ENCODE assay signal across 14 mouse cellular contexts in the genomic region with DNA sequence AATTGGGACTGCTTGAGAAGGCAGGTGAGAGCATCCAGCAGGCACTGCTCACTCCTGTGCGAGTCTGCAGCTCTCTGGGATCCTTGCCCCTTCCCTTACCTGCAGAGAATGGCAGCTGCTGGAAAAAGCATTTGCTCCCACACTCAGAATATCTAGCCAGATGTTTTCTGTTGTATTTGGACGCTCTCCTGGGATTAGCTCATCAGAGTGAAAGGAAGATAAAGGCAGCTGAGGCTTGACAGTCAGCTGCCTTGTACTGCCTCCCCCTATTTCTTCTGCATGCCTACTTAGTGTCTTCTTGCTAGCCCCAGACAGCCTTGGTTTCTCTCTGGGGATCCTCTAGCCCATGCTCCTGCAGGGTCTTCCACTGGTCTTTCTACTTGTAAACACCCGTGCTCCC. TPM values are rescaled to one million over a fixed set of nuclear protein-coding genes. Genes with fewer than 3 reads are reported as not detected.
DNase-seq lines count a peak whose midpoint lies in the region; ATAC-seq and TF ChIP-seq lines count a peak whose summit lies in the region.
"Had no signal": no experiment of that assay in that cellular context is flagged by ENCODE, and none has a peak within 500 bp of the region (broad histone marks: within the 10 kb centered on the region; RNA-seq: fewer than 3 reads in every experiment).

No protein-coding gene starts in this region.

- no peaks in the 10 kb centered on the region for H3K36me3 ChIP-seq in midbrain, embryonic 13.5 days
- H3K36me3 ChIP-seq in midbrain, embryonic 16.5 days (ENCODE audit: control insufficient read depth, insufficient read depth, low read length) = no peaks in the 10 kb centered on the region
- no peaks in the 10 kb centered on the region for H3K36me3 ChIP-seq in heart, adult 2 months (ENCODE audit: control insufficient read depth, insufficient read depth, low read length)
- no peaks in the 10 kb centered on the region for H3K36me3 ChIP-seq in heart, postnatal 0 days (replicated peaks; ENCODE audit: control insufficient read depth, insufficient read depth, low read length)
- H3K36me3 ChIP-seq in neural tube, embryonic 15.5 days = no peaks in the 10 kb centered on the region
- H3K36me3 ChIP-seq: liver, embryonic 15.5 days had no signal

- H3K9me3 ChIP-seq in midbrain, embryonic 13.5 days = no peaks in the 10 kb centered on the region
- H3K9me3 ChIP-seq in midbrain, embryonic 16.5 days (replicated peaks; ENCODE audit: control insufficient read depth, low read length, poor library complexity, severe bottlenecking) = no peaks in the 10 kb centered on the region
- H3K9me3 ChIP-seq in heart, postnatal 0 days (replicated peaks; ENCODE audit: control insufficient read depth, low read length) = no peaks in the 10 kb centered on the region
- H3K9me3 ChIP-seq in neural tube, embryonic 15.5 days (replicated peaks) = no peaks in the 10 kb centered on the region
- H3K9me3 ChIP-seq: liver, embryonic 15.5 days had no signal

- 0 out of 2 replicates have a peak overlapping the region, but pooled peaks have one; percentile 41 for H3K9ac ChIP-seq in midbrain, embryonic 13.5 days (replicated peaks)
- H3K9ac ChIP-seq in midbrain, embryonic 16.5 days (ENCODE audit: low read depth, low read length) = no peak overlapping the region
- H3K9ac ChIP-seq in heart, adult 2 months (ENCODE audit: low read depth, low read length) = no peak overlapping the region
- no peak overlapping the region for H3K9ac ChIP-seq in heart, postnatal 0 days (replicated peaks; ENCODE audit: low read depth, low read length)
- H3K9ac ChIP-seq in neural tube, embryonic 15.5 days (replicated peaks) = no peak overlapping the region
- H3K9ac ChIP-seq: liver, embryonic 15.5 days had no signal

- no peak for TF ChIP-seq POLR2A in heart, adult 2 months (IDR thresholded peaks at IDR 0.05; ENCODE audit: insufficient read depth, low read depth, low read length)

- TF ChIP-seq CTCF in heart, adult 2 months (IDR thresholded peaks at IDR 0.05) = no peak
- TF ChIP-seq CTCF in heart, postnatal 0 days (IDR thresholded peaks at IDR 0.05; ENCODE audit: low read depth) = no peak

- H3K79me2 ChIP-seq in heart, adult 2 months (replicated peaks; ENCODE audit: control insufficient read depth, insufficient read depth, low read length) = no peaks in the 10 kb centered on the region

- no peak overlapping the region for H3K4me3 ChIP-seq in midbrain, embryonic 13.5 days (replicated peaks)
- no peak overlapping the region for H3K4me3 ChIP-seq in midbrain, embryonic 16.5 days (ENCODE audit: low read depth, low read length)
- no peak overlapping the region for H3K4me3 ChIP-seq in heart, adult 2 months
- H3K4me3 ChIP-seq in heart, postnatal 0 days (ENCODE audit: low read depth, low read length) = no peak overlapping the region
- no peak overlapping the region for H3K4me3 ChIP-seq in neural tube, embryonic 15.5 days (replicated peaks)
- H3K4me3 ChIP-seq: liver, embryonic 15.5 days had no signal

- H3K4me2 ChIP-seq in midbrain, embryonic 13.5 days (replicated peaks) = no peak overlapping the region
- H3K4me2 ChIP-seq in midbrain, embryonic 16.5 days (ENCODE audit: low read length) = no peak overlapping the region
- 0 out of 2 replicates have a peak overlapping the region, but pooled peaks have one; percentile 0 for H3K4me2 ChIP-seq in heart, postnatal 0 days (ENCODE audit: low read depth, low read length)
- H3K4me2 ChIP-seq in neural tube, embryonic 15.5 days = no peak overlapping the region
- H3K4me2 ChIP-seq: liver, embryonic 15.5 days had no signal

- H3K27me3 ChIP-seq in midbrain, embryonic 13.5 days = no peaks in the 10 kb centered on the region
- no peaks in the 10 kb centered on the region for H3K27me3 ChIP-seq in midbrain, embryonic 16.5 days (ENCODE audit: control insufficient read depth, insufficient read depth, low read depth, low read length)
- no peaks in the 10 kb centered on the region for H3K27me3 ChIP-seq in heart, adult 2 months (ENCODE audit: control insufficient read depth, insufficient read depth, low read length)
- H3K27me3 ChIP-seq in heart, postnatal 0 days (ENCODE audit: control insufficient read depth, insufficient read depth, low read length) = peaks cover 17% of the 10 kb centered on the region
- no peaks in the 10 kb centered on the region for H3K27me3 ChIP-seq in neural tube, embryonic 15.5 days (replicated peaks)
- H3K27me3 ChIP-seq: liver, embryonic 15.5 days had no signal

- TF ChIP-seq EP300 in heart, adult 2 months (IDR thresholded peaks at IDR 0.05; ENCODE audit: insufficient read depth, low read depth, low read length) = no peak
- no peak for TF ChIP-seq EP300 in heart, postnatal 0 days (IDR thresholded peaks at IDR 0.05; ENCODE audit: low read depth)

- peak; percentile 36 to 45 for DNase-seq in heart, adult 2 months
- DNase-seq in heart, postnatal 0 days (ENCODE audit: low spot score) = no peak
- no peak for DNase-seq in spleen, adult 12 weeks (ENCODE audit: low spot score)
- no peak for DNase-seq in cerebellum, postnatal 4 days (ENCODE audit: low spot score in 2 of 2)
- DNase-seq: layer of hippocampus, adult 9-11 months; lung, postnatal 4 days had no signal

- H3K27ac ChIP-seq in midbrain, embryonic 13.5 days = peak overlapping the region; percentile 39
- no peak overlapping the region for H3K27ac ChIP-seq in midbrain, embryonic 16.5 days (ENCODE audit: low read length)
- H3K27ac ChIP-seq in heart, adult 2 months = peak overlapping the region; percentile 56
- no peak overlapping the region for H3K27ac ChIP-seq in heart, postnatal 0 days (ENCODE audit: low read depth)
- H3K27ac ChIP-seq in neural tube, embryonic 15.5 days (replicated peaks) = peak overlapping the region; percentile 54; the same call in 1 of the 2 replicates
- H3K27ac ChIP-seq: liver, embryonic 15.5 days had no signal

- no peak for ATAC-seq in midbrain, embryonic 13.5 days
- no peak for ATAC-seq in midbrain, embryonic 16.5 days
- ATAC-seq in heart, postnatal 0 days (ENCODE audit: insufficient read depth, low read depth) = no peak
- 0 out of 2 replicates have a peak, but pooled peaks have one; percentile 36 for ATAC-seq in neural tube, embryonic 15.5 days (ENCODE audit: low FRiP score)
- ATAC-seq: inflammation-experienced regulatory T-cells, adult 6 months had no signal

- WGBS in midbrain, embryonic 13.5 days = 69% methylated on average over 3 of the region's 3 CpGs
- WGBS in midbrain, embryonic 16.5 days = 69% methylated on average over 3 of the region's 3 CpGs
- WGBS in heart, adult 2 months = 16% methylated on average over 3 of the region's 3 CpGs
- WGBS in heart, postnatal 0 days = 16% methylated on average over 3 of the region's 3 CpGs
- 63% methylated on average over 3 of the region's 3 CpGs for WGBS in neural tube, embryonic 15.5 days

- H3K4me1 ChIP-seq in midbrain, embryonic 13.5 days (replicated peaks) = peaks cover 44% of the 10 kb centered on the region
- H3K4me1 ChIP-seq in midbrain, embryonic 16.5 days (ENCODE audit: control insufficient read depth, insufficient read depth, low read length) = peaks cover 21% of the 10 kb centered on the region
- H3K4me1 ChIP-seq in heart, adult 2 months (ENCODE audit: control insufficient read depth, insufficient read depth, low read length) = peaks cover 7% of the 10 kb centered on the region
- peaks cover 13% of the 10 kb centered on the region for H3K4me1 ChIP-seq in heart, postnatal 0 days (ENCODE audit: control insufficient read depth, insufficient read depth)
- H3K4me1 ChIP-seq in neural tube, embryonic 15.5 days = peaks cover 32% of the 10 kb centered on the region
- H3K4me1 ChIP-seq: liver, embryonic 15.5 days had no signal

- intact Hi-C loops in heart, adult 2 months (cut with DNase I) = no loop called here

RNA-seq across cellular contexts. Expression of gene Neurod6, which starts 31.1 kb away (rescaled TPM):
- polyA plus RNA-seq in midbrain, embryonic 13.5 days (2015; fragmentation: Nextera tagmentation; extraction: Ambion mirVana) = 23.1 and 28.7 TPM in 2 replicates
- polyA plus RNA-seq in midbrain, embryonic 16.5 days (2015; fragmentation: Nextera tagmentation; extraction: Ambion mirVana) = 13.5 and 18.3 TPM in 2 replicates
- total RNA-seq in heart, adult 2 months (2021) = not detected
- polyA plus RNA-seq in heart, adult 2 months (2012; rRNA removed) = not detected in 2 replicates
- total RNA-seq in heart, postnatal 0 days (2014; rRNA removed; ENCODE audit: low replicate concordance) = not detected in 2 replicates
- not detected in 2 replicates for polyA plus RNA-seq in heart, postnatal 0 days (2015; fragmentation: Nextera tagmentation; extraction: Ambion mirVana)
- 42.0 and 54.7 TPM in 2 replicates for polyA plus RNA-seq in neural tube, embryonic 15.5 days (2015; fragmentation: Nextera tagmentation; extraction: Ambion mirVana)
- total RNA-seq: common myeloid progenitor, adult 5-6 weeks; gastrocnemius, adult 18-20 months had no signal
- polyA plus RNA-seq: inflammation-experienced regulatory T-cells, adult 6 months; kidney, embryonic 16.5 days had no signal

Comparison
In these comparisons a context has a peak if more than half of its experiments do, and no peak if none do; other contexts are left out.
1. H3K27ac ChIP-seq: peak in midbrain, embryonic 13.5 days (single experiment), heart, adult 2 months (single experiment) and neural tube, embryonic 15.5 days (single experiment); none in midbrain, embryonic 16.5 days (single experiment) and heart, postnatal 0 days (single experiment).
2. DNase-seq: peak in heart, adult 2 months (2 of 2); none in heart, postnatal 0 days (single experiment), spleen, adult 12 weeks (single experiment) and cerebellum, postnatal 4 days (0 of 2).
3. RNA of gene Neurod6, which starts 31.1 kb away (polyA plus RNA-seq): 42.0 to 54.7 TPM in neural tube, embryonic 15.5 days, 23.1 to 28.7 TPM in midbrain, embryonic 13.5 days and 13.5 to 18.3 TPM in midbrain, embryonic 16.5 days; not detected in heart, adult 2 months and not detected in heart, postnatal 0 days; every median in the first group is over 10 times any median in the second.